Mouse (Mus musculus) megakaryocyte progenitor cell, adult 5-6 weeks (primary cell): ENCODE results near the gene Lmo4. TPM values are rescaled to one million over a fixed set of nuclear protein-coding genes. Genes with fewer than 3 reads are reported as not detected.
A peak's percentile ranks its signal among the peaks of the same experiment; 100 is the strongest.

ENCODE experiments used
- ATAC-seq: replicated peaks from 2 replicates; pipeline ENCODE4 v1.8.0; 2016; ENCODE audit warnings: mild to moderate bottlenecking, moderate TSS enrichment, inconsistent platforms; ENCODE audit not compliant: poor library complexity
- total RNA-seq, 2 experiments: library from RNA; stranded (forward) in 1 of 2; stranded (reverse) in 1 of 2; fragments of 157-497, 149-512 nt in 1 of 2; fragments of 200-1000 nt in 1 of 2; gene quantifications; 2 replicates each; pipeline versions ENCODE4 v1.2.3 to v1.2.4; 2015 to 2017

Lmo4 gene
- total RNA-seq, 2 experiments from 2014 or later, result 44.7 to 147 TPM

GRCm38 (mm10) chr3:144205351-144206153, 532 bp upstream of the Lmo4 start:
- peak; percentile 60 for ATAC-seq

GRCm38 (mm10) chr3:144203988-144204412, 1.0 kb downstream of the Lmo4 start:
- ATAC-seq, result no peak

GRCm38 (mm10) chr3:144203259-144203987, 1.6 kb downstream of the Lmo4 start:
- no peak for ATAC-seq

GRCm38 (mm10) chr3:144202574-144203258, 2.3 kb downstream of the Lmo4 start:
- peak; percentile 27 for ATAC-seq

- ATAC-seq, result peak; percentile 29
Observed at GRCm38 (mm10) chr3:144201794-144202573, 3.0 kb downstream of the Lmo4 start.

GRCm38 (mm10) chr3:144185327-144186152, 19.5 kb downstream of the Lmo4 start:
- no peak for ATAC-seq

- ATAC-seq, result no peak
Observed at GRCm38 (mm10) chr3:144184918-144185317, 20.1 kb downstream of the Lmo4 start.

- peak; percentile 37; the same call in 1 of the 2 replicates for ATAC-seq
Observed at GRCm38 (mm10) chr3:144182229-144182628, 22.8 kb downstream of the Lmo4 start.

- no peak for ATAC-seq
Observed at GRCm38 (mm10) chr3:144178937-144179336, 26.1 kb downstream of the Lmo4 start.

GRCm38 (mm10) chr3:144173866-144174588, 31.0 kb downstream of the Lmo4 start:
- no peak for ATAC-seq

- ATAC-seq, result no peak
Observed at GRCm38 (mm10) chr3:144173138-144173537, 31.9 kb downstream of the Lmo4 start.

- ATAC-seq, result peak; percentile 32; the same call in 1 of the 2 replicates
Observed at GRCm38 (mm10) chr3:144171749-144172148, 33.3 kb downstream of the Lmo4 start.

GRCm38 (mm10) chr3:144170539-144170938, 34.5 kb downstream of the Lmo4 start:
- peak; percentile 60; the same call in 1 of the 2 replicates for ATAC-seq

- ATAC-seq, result no peak
Observed at GRCm38 (mm10) chr3:144166439-144167155, 38.4 kb downstream of the Lmo4 start.

GRCm38 (mm10) chr3:144165439-144165838, 39.6 kb downstream of the Lmo4 start:
- ATAC-seq, result no peak

GRCm38 (mm10) chr3:144164665-144165385, 40.2 kb downstream of the Lmo4 start:
- ATAC-seq, result no peak

- no peak for ATAC-seq
Observed at GRCm38 (mm10) chr3:144163718-144164117, 41.3 kb downstream of the Lmo4 start.

GRCm38 (mm10) chr3:144162156-144162555, 42.9 kb downstream of the Lmo4 start:
- no peak for ATAC-seq
